19 mouse cellular contexts compared by ENCODE assay signal in genomic region chr17:70745385-70745784, GRCm38 (mm10).
DNase-seq lines count a peak whose midpoint lies in the region; ATAC-seq and TF ChIP-seq lines count a peak whose summit lies in the region.
"Had no signal": no experiment of that assay in that cellular context is flagged by ENCODE, and none has a peak within 500 bp of the region (broad histone marks: within the 10 kb centered on the region; RNA-seq: fewer than 3 reads in every experiment).

No protein-coding gene starts in this region.

- no peak overlapping the region for H3K4me2 ChIP-seq in lung, embryonic 15.5 days
- H3K4me2 ChIP-seq: heart, embryonic 13.5 days; limb, embryonic 12.5 days had no signal

- no peak overlapping the region for H3K9ac ChIP-seq in ES-Bruce4 (ENCODE audit: low read depth, poor library complexity, severe bottlenecking)
- no peak overlapping the region for H3K9ac ChIP-seq in lung, embryonic 15.5 days
- H3K9ac ChIP-seq: heart, embryonic 13.5 days; limb, embryonic 12.5 days; liver, embryonic 14.5 days had no signal

- H3K36me3 ChIP-seq in ES-Bruce4 (ENCODE audit: control insufficient read depth, insufficient read depth, low read length, poor library complexity, severe bottlenecking) = no peaks in the 10 kb centered on the region
- no peaks in the 10 kb centered on the region for H3K36me3 ChIP-seq in lung, embryonic 15.5 days
- H3K36me3 ChIP-seq: heart, embryonic 13.5 days; hindbrain, embryonic 10.5 days; limb, embryonic 12.5 days; midbrain, embryonic 10.5 days had no signal

- DNase-seq in kidney, postnatal 10 days = peak; percentile 46
- DNase-seq in kidney, postnatal 14 days = no peak
- DNase-seq in cerebellum, adult 8-10 months = no peak
- DNase-seq: adrenal gland, adult 8-10 months; cerebellum, adult 9-11 months; gastrocnemius, postnatal 25 days; layer of hippocampus, postnatal 36 days; right cerebral cortex, adult 18-20 months; thymus, postnatal 14 days had no signal

- no peaks in the 10 kb centered on the region for H3K27me3 ChIP-seq in ES-Bruce4 (ENCODE audit: control insufficient read depth, insufficient read depth, low read length, poor library complexity, severe bottlenecking)
- H3K27me3 ChIP-seq in lung, embryonic 15.5 days = no peaks in the 10 kb centered on the region
- H3K27me3 ChIP-seq: CH12.LX; heart, embryonic 13.5 days; limb, embryonic 12.5 days had no signal

- TF ChIP-seq POLR2A in ES-Bruce4 (IDR thresholded peaks at IDR 0.05; ENCODE audit: insufficient read depth, low read length) = no peak

- WGBS in lung, embryonic 15.5 days = 46% methylated on average over 6 of the region's 6 CpGs

- 0 out of 2 replicates have a peak, but pooled peaks have one; percentile 10 for TF ChIP-seq EP300 in ES-Bruce4 (IDR thresholded peaks at IDR 0.05; ENCODE audit: insufficient read depth, low read depth, low read length)

- H3K9me3 ChIP-seq in ES-Bruce4 (replicated peaks; ENCODE audit: control insufficient read depth, insufficient read depth, low read length, poor library complexity, severe bottlenecking) = no peaks in the 10 kb centered on the region
- no peaks in the 10 kb centered on the region for H3K9me3 ChIP-seq in lung, embryonic 15.5 days
- H3K9me3 ChIP-seq: heart, embryonic 13.5 days; hindbrain, embryonic 10.5 days; limb, embryonic 12.5 days; midbrain, embryonic 10.5 days had no signal

- no peak overlapping the region for H3K4me3 ChIP-seq in ES-Bruce4 (ENCODE audit: low read depth, low read length)
- H3K4me3 ChIP-seq in lung, embryonic 15.5 days = no peak overlapping the region
- H3K4me3 ChIP-seq: heart, embryonic 13.5 days; hindbrain, embryonic 10.5 days; limb, embryonic 12.5 days; midbrain, embryonic 10.5 days had no signal

- H3K27ac ChIP-seq in ES-Bruce4 (ENCODE audit: insufficient read depth, low read length) = peak overlapping the region; percentile 5; the same call in 1 of the 2 replicates
- H3K27ac ChIP-seq in lung, embryonic 15.5 days = peak overlapping the region; percentile 41; the same call in 1 of the 2 replicates
- H3K27ac ChIP-seq: heart, embryonic 13.5 days; hindbrain, embryonic 10.5 days; limb, embryonic 12.5 days; liver, embryonic 14.5 days; midbrain, embryonic 10.5 days had no signal

- ATAC-seq in lung, embryonic 15.5 days (ENCODE audit: borderline replicate concordance, extremely low read depth, low FRiP score, low TSS enrichment) = peak; percentile 85
- peak; percentile 83 for ATAC-seq in megakaryocyte progenitor cell, adult 5-6 weeks (replicated peaks; ENCODE audit: poor library complexity)
- no peak for ATAC-seq in erythroid progenitor cell, adult 5-6 weeks (replicated peaks; ENCODE audit: low FRiP score, poor library complexity, severe bottlenecking)

- no peak for TF ChIP-seq CTCF in ES-Bruce4 (IDR thresholded peaks at IDR 0.05; ENCODE audit: low read depth, low read length)

- H3K4me1 ChIP-seq in ES-Bruce4 (ENCODE audit: control insufficient read depth, insufficient read depth, low read length) = peaks cover 5% of the 10 kb centered on the region
- peaks cover 19% of the 10 kb centered on the region for H3K4me1 ChIP-seq in lung, embryonic 15.5 days
